ENCODE assay signal across 7 mouse cellular contexts in genomic region chr8:71592374-71593170, GRCm38 (mm10). TPM values are rescaled to one million over a fixed set of nuclear protein-coding genes. Genes with fewer than 3 reads are reported as not detected.
DNase-seq lines count a peak whose midpoint lies in the region; ATAC-seq and TF ChIP-seq lines count a peak whose summit lies in the region.

No protein-coding gene starts in this region.

- H3K4me2 ChIP-seq in hindbrain, embryonic 15.5 days, result peak overlapping the region; percentile 97

- TF ChIP-seq EP300 in MEL (IDR thresholded peaks at IDR 0.05; ENCODE audit: low read depth in 1 of 2, low read length in 2 of 2), result no peak

- H3K27ac ChIP-seq in MEL (ENCODE audit: control insufficient read depth, low read depth, low read length), result peak overlapping the region; percentile 93
- H3K27ac ChIP-seq in hindbrain, embryonic 15.5 days (replicated peaks), result peak overlapping the region; percentile 99

- H3K4me1 ChIP-seq in MEL (ENCODE audit: control insufficient read depth in 1 of 2, insufficient read depth in 2 of 2, low read length in 2 of 2), result peaks cover 9 to 28% of the 10 kb centered on the region in 2 experiments
- H3K4me1 ChIP-seq in hindbrain, embryonic 15.5 days (replicated peaks), result peaks cover 34% of the 10 kb centered on the region

- TF ChIP-seq POLR2A in MEL (IDR thresholded peaks at IDR 0.05; ENCODE audit: control insufficient read depth in 1 of 2, insufficient read depth in 1 of 2, low read depth in 1 of 2, low read length in 2 of 2, poor library complexity in 1 of 2), result peak in 1 of 2 experiments; percentile 13; a peak in 1 of 4 replicates

- ATAC-seq in cerebellum, adult (ENCODE audit: insufficient number of reproducible peaks, low FRiP score, low TSS enrichment), result peak; percentile 57
- ATAC-seq in hindbrain, embryonic 15.5 days (ENCODE audit: low FRiP score, low read depth), result peak; percentile 77

- H3K27me3 ChIP-seq in MEL (ENCODE audit: control insufficient read depth in 1 of 2, insufficient read depth in 2 of 2, low read length in 2 of 2), result no peaks in the 10 kb centered on the region
- no peaks in the 10 kb centered on the region for H3K27me3 ChIP-seq in hindbrain, embryonic 15.5 days

- peak overlapping the region; percentile 89 for H3K9ac ChIP-seq in MEL (ENCODE audit: control insufficient read depth, low read depth, low read length, poor library complexity, severe bottlenecking)
- H3K9ac ChIP-seq in hindbrain, embryonic 15.5 days, result peak overlapping the region; percentile 94

- 5% methylated on average over 60 of the region's 60 CpGs for WGBS in hindbrain, embryonic 15.5 days

- no peak for TF ChIP-seq RAD21 in MEL (IDR thresholded peaks at IDR 0.05; ENCODE audit: low read depth, low read length)

- peak overlapping the region; percentile 79 to 87 for H3K4me3 ChIP-seq in MEL (ENCODE audit: control insufficient read depth in 1 of 2, insufficient read depth in 1 of 2, low read depth in 2 of 2, low read length in 2 of 2)
- H3K4me3 ChIP-seq in hindbrain, embryonic 15.5 days, result peak overlapping the region; percentile 83

- no peak for TF ChIP-seq CTCF in MEL (IDR thresholded peaks at IDR 0.05 in 2 of 3, conservative IDR thresholded peaks at IDR 0.05 in 1 of 3; ENCODE audit: control insufficient read depth in 1 of 3, insufficient read depth in 1 of 3, low read depth in 2 of 3, low read length in 3 of 3, poor library complexity in 1 of 3, severe bottlenecking in 1 of 3)

- peaks cover 21% of the 10 kb centered on the region for H3K79me2 ChIP-seq in MEL (ENCODE audit: control insufficient read depth, insufficient read depth, low read length, poor library complexity)

- DNase-seq in MEL (ENCODE audit: low read depth, low spot score), result no peak
- peak; percentile 81 to 84 for DNase-seq in frontal cortex, postnatal 14 days (ENCODE audit: low spot score in 2 of 2)
- DNase-seq in layer of hippocampus, postnatal 36 days, result peak; percentile 87 to 90
- DNase-seq in lung, postnatal 14 days, result peak; percentile 67
- peak; percentile 81 for DNase-seq in skeletal muscle tissue, adult 2 months (ENCODE audit: low read depth, low spot score)

- H3K36me3 ChIP-seq in MEL (ENCODE audit: control insufficient read depth in 1 of 2, insufficient read depth in 2 of 2, low read length in 2 of 2), result peaks cover 0 to 12% of the 10 kb centered on the region in 2 experiments; a peak in 3 of 4 replicates
- no peaks in the 10 kb centered on the region for H3K36me3 ChIP-seq in hindbrain, embryonic 15.5 days

- no peaks in the 10 kb centered on the region for H3K9me3 ChIP-seq in MEL (replicated peaks; ENCODE audit: insufficient read depth, low read length)
- no peaks in the 10 kb centered on the region for H3K9me3 ChIP-seq in hindbrain, embryonic 15.5 days

TF ChIP-seq in MEL, 35 proteins besides CTCF, POLR2A, EP300 and RAD21:
- TF ChIP-seq TBP (IDR thresholded peaks at IDR 0.05; ENCODE audit: low read depth, low read length) (0 out of 2 replicates have a peak, but pooled peaks have one; percentile 11), MXI1 (IDR thresholded peaks at IDR 0.05; ENCODE audit: low read depth, low read length) (peak; percentile 26; the same call in 1 of the 2 replicates), MYC (IDR thresholded peaks at IDR 0.05; ENCODE audit: low read depth, low read length) (peak; percentile 36; the same call in 1 of the 2 replicates), ZC3H11A (IDR thresholded peaks at IDR 0.05; ENCODE audit: low read depth, low read length) (no peak), USF1 (IDR thresholded peaks at IDR 0.05; ENCODE audit: low read depth, low read length) (0 out of 2 replicates have a peak, but pooled peaks have one; percentile 1)

RNA-seq across cellular contexts. Expression of gene Pgls, which starts 0.6 kb away (rescaled TPM):
- total RNA-seq in MEL (2012; rRNA removed), result 219 and 257 TPM in 2 replicates
- polyA plus RNA-seq in MEL (2012; ENCODE audit: insufficient read depth in 1 of 2, insufficient read length in 2 of 2, low read depth in 1 of 2, low replicate concordance in 2 of 2, missing spikeins in 1 of 2), result 100 to 1,000 TPM in 1 of 2 experiments, not detected in 1; 225 TPM
- 224 and 233 TPM in 2 replicates for polyA plus RNA-seq in hindbrain, embryonic 15.5 days (2015; fragmentation: Nextera tagmentation; extraction: Ambion mirVana)
- total RNA-seq in layer of hippocampus, postnatal 36 days (2021), result 10 to 100 TPM; 31.0 to 35.8 TPM

RNA-seq across cellular contexts. Expression of gene Fam129c, which starts 4.9 kb away (rescaled TPM):
- 3.8 and 7.6 TPM in 2 replicates for total RNA-seq in MEL (2012; rRNA removed)
- 1 to 10 TPM in 1 of 2 experiments, not detected in 1; 8.3 TPM for polyA plus RNA-seq in MEL (2012; ENCODE audit: insufficient read depth in 1 of 2, insufficient read length in 2 of 2, low read depth in 1 of 2, low replicate concordance in 2 of 2, missing spikeins in 1 of 2)
- 6.5 and 8.9 TPM in 2 replicates for polyA plus RNA-seq in hindbrain, embryonic 15.5 days (2015; fragmentation: Nextera tagmentation; extraction: Ambion mirVana)
- total RNA-seq in layer of hippocampus, postnatal 36 days (2021), result 1 to 10 TPM; 3.7 to 4.5 TPM

RNA-seq across cellular contexts. Expression of gene Colgalt1, which starts 18.2 kb away (rescaled TPM):
- 37.8 and 50.9 TPM in 2 replicates for total RNA-seq in MEL (2012; rRNA removed)
- 100 to 1,000 TPM in 1 of 2 experiments, 10 to 100 TPM in 1; 59.0 to 102 TPM for polyA plus RNA-seq in MEL (2012; ENCODE audit: insufficient read depth in 1 of 2, insufficient read length in 2 of 2, low read depth in 1 of 2, low replicate concordance in 2 of 2, missing spikeins in 1 of 2)
- 65.6 and 78.2 TPM in 2 replicates for polyA plus RNA-seq in hindbrain, embryonic 15.5 days (2015; fragmentation: Nextera tagmentation; extraction: Ambion mirVana)
- total RNA-seq in layer of hippocampus, postnatal 36 days (2021), result 10 to 100 TPM; 52.3 to 55.6 TPM

RNA-seq across cellular contexts. Expression of gene Slc27a1, which starts 23.9 kb away (rescaled TPM):
- total RNA-seq in MEL (2012; rRNA removed), result 0.42 and 0.46 TPM in 2 replicates
- 1 to 10 TPM in 1 of 2 experiments, not detected in 1; 1.3 TPM for polyA plus RNA-seq in MEL (2012; ENCODE audit: insufficient read depth in 1 of 2, insufficient read length in 2 of 2, low read depth in 1 of 2, low replicate concordance in 2 of 2, missing spikeins in 1 of 2)
- 83.9 and 87.4 TPM in 2 replicates for polyA plus RNA-seq in hindbrain, embryonic 15.5 days (2015; fragmentation: Nextera tagmentation; extraction: Ambion mirVana)
- 100 to 1,000 TPM; 109 to 123 TPM for total RNA-seq in layer of hippocampus, postnatal 36 days (2021)

RNA-seq across cellular contexts. Expression of gene Nxnl1, which starts 26.2 kb away (rescaled TPM):
- total RNA-seq in MEL (2012; rRNA removed), result 0.04 TPM in 1 of 2 replicates, not detected in the other
- 1 to 10 TPM in 1 of 2 experiments, not detected in 1; 1.2 TPM for polyA plus RNA-seq in MEL (2012; ENCODE audit: insufficient read depth in 1 of 2, insufficient read length in 2 of 2, low read depth in 1 of 2, low replicate concordance in 2 of 2, missing spikeins in 1 of 2)
- 0.06 and 0.08 TPM in 2 replicates for polyA plus RNA-seq in hindbrain, embryonic 15.5 days (2015; fragmentation: Nextera tagmentation; extraction: Ambion mirVana)
- total RNA-seq in layer of hippocampus, postnatal 36 days (2021), result not detected
